ENCODE assay signal across 10 mouse cellular contexts in genomic region chr2:138047781-138048201, GRCm38 (mm10).
DNase-seq lines count a peak whose midpoint lies in the region; ATAC-seq and TF ChIP-seq lines count a peak whose summit lies in the region.
"Had no signal": no experiment of that assay in that cellular context is flagged by ENCODE, and none has a peak within 500 bp of the region (broad histone marks: within the 10 kb centered on the region; RNA-seq: fewer than 3 reads in every experiment).

No protein-coding gene starts in this region.

- no peak overlapping the region for H3K4me3 ChIP-seq in hindbrain, embryonic 11.5 days (ENCODE audit: low read depth, low read length)
- no peak overlapping the region for H3K4me3 ChIP-seq in hindbrain, embryonic 10.5 days
- H3K4me3 ChIP-seq in hindbrain, embryonic 12.5 days, result no peak overlapping the region
- H3K4me3 ChIP-seq in midbrain, postnatal 0 days (ENCODE audit: low read depth, low read length), result no peak overlapping the region
- H3K4me3 ChIP-seq: limb, embryonic 12.5 days had no signal

- H3K4me2 ChIP-seq in hindbrain, embryonic 11.5 days (replicated peaks; ENCODE audit: low read depth, low read length), result no peak overlapping the region
- H3K4me2 ChIP-seq in hindbrain, embryonic 12.5 days (replicated peaks), result no peak overlapping the region
- 0 out of 2 replicates have a peak overlapping the region, but pooled peaks have one; percentile 10 for H3K4me2 ChIP-seq in midbrain, postnatal 0 days (ENCODE audit: low read depth, low read length, poor library complexity, severe bottlenecking)
- H3K4me2 ChIP-seq: limb, embryonic 12.5 days had no signal

- ATAC-seq in hindbrain, embryonic 11.5 days (ENCODE audit: low FRiP score), result 0 out of 2 replicates have a peak, but pooled peaks have one; percentile 35
- ATAC-seq in hindbrain, embryonic 12.5 days (ENCODE audit: low FRiP score), result peak; percentile 63
- ATAC-seq in midbrain, postnatal 0 days (ENCODE audit: low FRiP score), result peak; percentile 80; the same call in 1 of the 2 replicates
- ATAC-seq: Patski had no signal

- TF ChIP-seq CTCF in midbrain, postnatal 0 days (IDR thresholded peaks at IDR 0.05), result no peak

- DNase-seq in hindbrain, embryonic 11.5 days (ENCODE audit: low spot score), result no peak
- DNase-seq in hindbrain, embryonic 10.5 days (ENCODE audit: low spot score), result no peak
- DNase-seq in cerebellum, adult 11-12 months, result peak; percentile 100
- DNase-seq in midbrain, postnatal 0 days (ENCODE audit: low spot score), result peak; percentile 83
- no peak for DNase-seq in B cell, adult 2 months
- DNase-seq in ovary, adult 18-20 months (ENCODE audit: low spot score), result no peak
- no peak for DNase-seq in lung, postnatal 25 days (ENCODE audit: low spot score)

- no peaks in the 10 kb centered on the region for H3K4me1 ChIP-seq in hindbrain, embryonic 11.5 days (replicated peaks; ENCODE audit: control insufficient read depth, insufficient read depth, low read length)
- peaks cover 5% of the 10 kb centered on the region; the same call in 1 of the 2 replicates for H3K4me1 ChIP-seq in hindbrain, embryonic 10.5 days (replicated peaks)
- peaks cover 4% of the 10 kb centered on the region; the same call in 1 of the 2 replicates for H3K4me1 ChIP-seq in hindbrain, embryonic 12.5 days
- H3K4me1 ChIP-seq in midbrain, postnatal 0 days (ENCODE audit: insufficient read depth, low read length), result no peaks in the 10 kb centered on the region
- H3K4me1 ChIP-seq: limb, embryonic 12.5 days had no signal

- H3K27me3 ChIP-seq in hindbrain, embryonic 11.5 days (ENCODE audit: control insufficient read depth, insufficient read depth, low read length), result no peaks in the 10 kb centered on the region
- H3K27me3 ChIP-seq in hindbrain, embryonic 10.5 days (ENCODE audit: insufficient read depth, poor library complexity, severe bottlenecking), result no peaks in the 10 kb centered on the region; the same call in 1 of the 2 replicates
- no peaks in the 10 kb centered on the region for H3K27me3 ChIP-seq in hindbrain, embryonic 12.5 days
- H3K27me3 ChIP-seq in midbrain, postnatal 0 days (ENCODE audit: insufficient read depth, low read length), result no peaks in the 10 kb centered on the region

- no peak overlapping the region for H3K9ac ChIP-seq in hindbrain, embryonic 11.5 days (ENCODE audit: low read depth, low read length)
- H3K9ac ChIP-seq in hindbrain, embryonic 12.5 days, result no peak overlapping the region
- no peak overlapping the region for H3K9ac ChIP-seq in midbrain, postnatal 0 days (replicated peaks; ENCODE audit: low read length, poor library complexity, severe bottlenecking)
- H3K9ac ChIP-seq: limb, embryonic 12.5 days had no signal

- no peaks in the 10 kb centered on the region for H3K9me3 ChIP-seq in hindbrain, embryonic 11.5 days (ENCODE audit: control insufficient read depth, low read length)
- H3K9me3 ChIP-seq in hindbrain, embryonic 10.5 days, result no peaks in the 10 kb centered on the region
- no peaks in the 10 kb centered on the region for H3K9me3 ChIP-seq in hindbrain, embryonic 12.5 days (replicated peaks)
- no peaks in the 10 kb centered on the region for H3K9me3 ChIP-seq in midbrain, postnatal 0 days (ENCODE audit: low read length)
- H3K9me3 ChIP-seq: limb, embryonic 12.5 days had no signal

- H3K27ac ChIP-seq in hindbrain, embryonic 11.5 days (ENCODE audit: low read depth, low read length), result no peak overlapping the region
- no peak overlapping the region for H3K27ac ChIP-seq in hindbrain, embryonic 10.5 days
- H3K27ac ChIP-seq in hindbrain, embryonic 12.5 days, result no peak overlapping the region
- no peak overlapping the region for H3K27ac ChIP-seq in midbrain, postnatal 0 days (ENCODE audit: low read depth, low read length)
- H3K27ac ChIP-seq: limb, embryonic 12.5 days had no signal

- no peaks in the 10 kb centered on the region for H3K36me3 ChIP-seq in hindbrain, embryonic 11.5 days (ENCODE audit: control insufficient read depth, insufficient read depth, low read length)
- H3K36me3 ChIP-seq in hindbrain, embryonic 10.5 days, result no peaks in the 10 kb centered on the region
- H3K36me3 ChIP-seq in hindbrain, embryonic 12.5 days, result no peaks in the 10 kb centered on the region
- no peaks in the 10 kb centered on the region for H3K36me3 ChIP-seq in midbrain, postnatal 0 days (ENCODE audit: insufficient read depth, low read length)
- H3K36me3 ChIP-seq: limb, embryonic 12.5 days had no signal

- WGBS in hindbrain, embryonic 11.5 days, result 43% methylated on average over 11 of the region's 11 CpGs
- WGBS in hindbrain, embryonic 10.5 days, result 52% methylated on average over 11 of the region's 11 CpGs
- WGBS in hindbrain, embryonic 12.5 days, result 37% methylated on average over 10 of the region's 11 CpGs
- 45% methylated on average over 11 of the region's 11 CpGs for WGBS in midbrain, postnatal 0 days

Comparison
In these comparisons a context has a peak if more than half of its experiments do, and no peak if none do; other contexts are left out.
1. DNase-seq: peak in cerebellum, adult 11-12 months (single experiment) and midbrain, postnatal 0 days (single experiment); none in hindbrain, embryonic 11.5 days (single experiment), hindbrain, embryonic 10.5 days (single experiment), B cell, adult 2 months (0 of 2), ovary, adult 18-20 months (single experiment) and lung, postnatal 25 days (single experiment).
2. Peak in every context shown above with its lines, with median percentiles within 50 percentile points of each other: ATAC-seq.